Mouse (Mus musculus) hindbrain, postnatal 0 days (tissue): ENCODE measurements around the gene Rd3. TPM values are rescaled to one million over a fixed set of nuclear protein-coding genes. Genes with fewer than 3 reads are reported as not detected.

Source experiments
- ATAC-seq: fragments of 200-750 bp; cut with Nextera tagmentation; 2 replicates; pipeline ENCODE4 v1.8.0; 2017; ENCODE audit warnings: mild to moderate bottlenecking, moderate TSS enrichment, moderate library complexity
- DNase-seq: peaks from one replicate; pipeline ENCODE4 v3.0.0-alpha.2; 2015; ENCODE audit warnings: low spot score
- H3K27ac ChIP-seq: fragments of 300-500 bp; sonication (generic); 2 replicates; pipeline ENCODE4 v1.5.1; 2014; ENCODE audit warnings: mild to moderate bottlenecking
- H3K27me3 ChIP-seq: fragments of 300-500 bp; sonication (generic); 2 replicates; pipeline ENCODE4 v1.6.1; 2014; ENCODE audit warnings: low read length, mixed read lengths; ENCODE audit not compliant: insufficient read depth
- H3K36me3 ChIP-seq: fragments of 300-500 bp; sonication (generic); 2 replicates; pipeline ENCODE4 v1.6.1; 2014; ENCODE audit warnings: low read length, mixed read lengths; ENCODE audit not compliant: insufficient read depth
- H3K4me1 ChIP-seq: fragments of 300-500 bp; sonication (generic); 2 replicates; pipeline ENCODE4 v1.6.1; 2014; ENCODE audit warnings: antibody characterized with exemption, low read length, mixed read lengths; ENCODE audit not compliant: insufficient read depth
- H3K4me2 ChIP-seq: fragments of 300-500 bp; sonication (generic); 2 replicates; pipeline ENCODE4 v1.6.1; 2014; ENCODE audit warnings: low read depth, mild to moderate bottlenecking, low read length, moderate library complexity, mixed read lengths
- H3K4me3 ChIP-seq: fragments of 300-500 bp; sonication (generic); 2 replicates; pipeline ENCODE4 v1.5.1; 2014; ENCODE audit warnings: low read length
- H3K9ac ChIP-seq: fragments of 300-500 bp; sonication (generic); replicated peaks from 2 replicates; pipeline ENCODE4 v1.6.1; 2014; ENCODE audit warnings: mild to moderate bottlenecking, low read length, moderate library complexity, mixed read lengths
- H3K9me3 ChIP-seq: fragments of 300-500 bp; sonication (generic); 2 replicates; pipeline ENCODE4 v1.6.1; 2016; ENCODE audit warnings: low read length, mixed read lengths
- CTCF ChIP-seq: IDR thresholded peaks from 2 replicates; pipeline ENCODE4 v1.5.1; 2016; ENCODE audit warnings: antibody characterized with exemption, control low read depth, low read depth
- WGBS: fragments of 180-500 bp; shearing (Covaris S2); extraction: QIAGEN DNeasy Blood & Tissue Kit; methylation state at CpG from one replicate; pipeline ENCODE4 v1.1.7; 2014; 5-methylcytosine and 5-hydroxymethylcytosine counted together
- polyA plus RNA-seq: library from polyadenylated mRNA; unstranded; fragments of >200 nt; fragmentation: Nextera tagmentation; extraction: Ambion mirVana; gene quantifications from 2 replicates; pipeline ENCODE4 v1.2.1, GENCODE M21; 2015
- total RNA-seq: library from RNA; depleted of rRNA; stranded (reverse); fragments of >200 nt; gene quantifications from 2 replicates; pipeline ENCODE4 v1.2.3, GENCODE M21; 2014

The Rd3 gene
- total and polyA plus RNA-seq, 2 experiments from 2014 or later = 2.2 to 3.0 TPM

GRCm38 (mm10) chr1:191932986-191933632 lies 44.1 kb upstream of the Rd3 start:
- DNase-seq = no peak
- Histone ChIP-seq H3K4me1 (no peaks in the 10 kb centered on the region), H3K27ac (no peak overlapping the region), H3K9me3 (no peaks in the 10 kb centered on the region), H3K4me2 (no peak overlapping the region), H3K27me3 (no peaks in the 10 kb centered on the region), H3K9ac (no peak overlapping the region), H3K36me3 (no peaks in the 10 kb centered on the region), H3K4me3 (no peak overlapping the region)
- 83% methylated on average over 4 of the region's 4 CpGs for WGBS
- TF ChIP-seq CTCF = no peak
- no peak for ATAC-seq

GRCm38 (mm10) chr1:191943638-191944037 lies 33.5 kb upstream of the Rd3 start:
- 79% methylated on average over 6 of the region's 6 CpGs for WGBS
- Histone ChIP-seq H3K4me2 (no peak overlapping the region), H3K9me3 (no peaks in the 10 kb centered on the region), H3K36me3 (no peaks in the 10 kb centered on the region), H3K9ac (no peak overlapping the region), H3K27ac (no peak overlapping the region), H3K4me1 (no peaks in the 10 kb centered on the region), H3K4me3 (no peak overlapping the region), H3K27me3 (no peaks in the 10 kb centered on the region)
- ATAC-seq (no peak), DNase-seq (no peak)
- no peak for TF ChIP-seq CTCF

GRCm38 (mm10) chr1:191945341-191945740 lies 31.8 kb upstream of the Rd3 start:
- TF ChIP-seq CTCF = no peak
- Histone ChIP-seq H3K4me3 (no peak overlapping the region), H3K27ac (no peak overlapping the region), H3K4me2 (no peak overlapping the region), H3K9ac (no peak overlapping the region), H3K27me3 (no peaks in the 10 kb centered on the region), H3K9me3 (no peaks in the 10 kb centered on the region), H3K36me3 (no peaks in the 10 kb centered on the region), H3K4me1 (no peaks in the 10 kb centered on the region)
- ATAC-seq (no peak), DNase-seq (no peak)
- WGBS = 95% methylated on average over 8 of the region's 8 CpGs

GRCm38 (mm10) chr1:191945756-191946155 lies 31.4 kb upstream of the Rd3 start:
- DNase-seq (no peak), ATAC-seq (no peak)
- no peak overlapping the region for H3K4me2 ChIP-seq
- no peak for TF ChIP-seq CTCF
- no peaks in the 10 kb centered on the region for H3K36me3 ChIP-seq
- H3K4me1 ChIP-seq = no peaks in the 10 kb centered on the region
- no peak overlapping the region for H3K9ac ChIP-seq
- no peak overlapping the region for H3K4me3 ChIP-seq
- no peaks in the 10 kb centered on the region for H3K9me3 ChIP-seq
- H3K27ac ChIP-seq = no peak overlapping the region
- 82% methylated on average over 5 of the region's 5 CpGs for WGBS
- H3K27me3 ChIP-seq = no peaks in the 10 kb centered on the region

GRCm38 (mm10) chr1:191946261-191946660 lies 30.9 kb upstream of the Rd3 start:
- no peak for TF ChIP-seq CTCF
- Histone ChIP-seq H3K4me1 (no peaks in the 10 kb centered on the region), H3K9ac (no peak overlapping the region), H3K27ac (no peak overlapping the region), H3K27me3 (no peaks in the 10 kb centered on the region), H3K4me2 (no peak overlapping the region), H3K4me3 (no peak overlapping the region), H3K9me3 (no peaks in the 10 kb centered on the region), H3K36me3 (no peaks in the 10 kb centered on the region)
- no peak for ATAC-seq
- DNase-seq = no peak
- WGBS = 71% methylated on average over 7 of the region's 7 CpGs

GRCm38 (mm10) chr1:191946835-191947234 lies 30.3 kb upstream of the Rd3 start:
- ATAC-seq (no peak), DNase-seq (no peak)
- Histone ChIP-seq H3K9me3 (no peaks in the 10 kb centered on the region), H3K9ac (no peak overlapping the region), H3K27ac (no peak overlapping the region), H3K4me2 (no peak overlapping the region), H3K4me3 (no peak overlapping the region), H3K36me3 (no peaks in the 10 kb centered on the region), H3K27me3 (no peaks in the 10 kb centered on the region), H3K4me1 (no peaks in the 10 kb centered on the region)
- 78% methylated on average over 2 of the region's 2 CpGs for WGBS
- TF ChIP-seq CTCF = no peak

GRCm38 (mm10) chr1:191947796-191948195 lies 29.4 kb upstream of the Rd3 start:
- Histone ChIP-seq H3K4me2 (no peak overlapping the region), H3K4me3 (no peak overlapping the region), H3K9me3 (no peaks in the 10 kb centered on the region), H3K9ac (no peak overlapping the region), H3K27me3 (no peaks in the 10 kb centered on the region), H3K27ac (no peak overlapping the region), H3K36me3 (no peaks in the 10 kb centered on the region), H3K4me1 (no peaks in the 10 kb centered on the region)
- no peak for TF ChIP-seq CTCF
- ATAC-seq (no peak), DNase-seq (no peak)
- 53% methylated on average over 8 of the region's 8 CpGs for WGBS
